Mouse (Mus musculus) embryonic facial prominence, embryonic 14.5 days (tissue): ENCODE results near the gene Klk11. TPM values are rescaled to one million over a fixed set of nuclear protein-coding genes. Genes with fewer than 3 reads are reported as not detected.

Experiments
- ATAC-seq: fragments of 200-750 bp; cut with Nextera tagmentation; 2 replicates; pipeline ENCODE4 v1.8.0; 2017; ENCODE audit warnings: low read depth, moderate number of reproducible peaks, moderate TSS enrichment
- DNase-seq: peaks from one replicate; pipeline ENCODE4 v3.0.0-alpha.2; 2015; ENCODE audit warnings: low spot score
- H3K27ac ChIP-seq: fragments of 300-500 bp; sonication (generic); replicated peaks from 2 replicates; pipeline ENCODE4 v1.5.1; 2014; ENCODE audit warnings: low read depth, mild to moderate bottlenecking, low read length, moderate library complexity
- H3K27me3 ChIP-seq: fragments of 300-500 bp; sonication (generic); replicated peaks from 2 replicates; pipeline ENCODE4 v1.6.1; 2014; ENCODE audit warnings: low read length; ENCODE audit not compliant: control insufficient read depth, insufficient read depth
- H3K36me3 ChIP-seq: fragments of 300-500 bp; sonication (generic); 2 replicates; pipeline ENCODE4 v1.6.1; 2014; ENCODE audit warnings: low read length, mixed read lengths; ENCODE audit not compliant: control insufficient read depth, insufficient read depth
- H3K4me1 ChIP-seq: fragments of 300-500 bp; sonication (generic); 2 replicates; pipeline ENCODE4 v1.6.1; 2014; ENCODE audit warnings: antibody characterized with exemption, low read length; ENCODE audit not compliant: control insufficient read depth, insufficient read depth
- H3K4me2 ChIP-seq: fragments of 300-500 bp; sonication (generic); 2 replicates; pipeline ENCODE4 v1.6.1; 2014; ENCODE audit warnings: low read depth, mild to moderate bottlenecking, low read length, moderate library complexity, mixed read lengths
- H3K4me3 ChIP-seq: fragments of 300-500 bp; sonication (generic); 2 replicates; pipeline ENCODE4 v1.5.1; 2014; ENCODE audit warnings: low read depth, mild to moderate bottlenecking, low read length
- H3K9ac ChIP-seq: fragments of 300-500 bp; sonication (generic); 2 replicates; pipeline ENCODE4 v1.6.1; 2014; ENCODE audit warnings: low read depth, mild to moderate bottlenecking, low read length, moderate library complexity, mixed read lengths
- H3K9me3 ChIP-seq: fragments of 300-500 bp; sonication (generic); 2 replicates; pipeline ENCODE4 v1.6.1; 2016; ENCODE audit warnings: low read length; ENCODE audit not compliant: control insufficient read depth
- WGBS: fragments of 180-500 bp; shearing (Covaris S2); extraction: QIAGEN DNeasy Blood & Tissue Kit; methylation state at CpG from one replicate; pipeline ENCODE4 v1.1.7; 2014; 5-methylcytosine and 5-hydroxymethylcytosine counted together
- polyA plus RNA-seq: library from polyadenylated mRNA; unstranded; fragments of >200 nt; fragmentation: Nextera tagmentation; extraction: Ambion mirVana; gene quantifications from 2 replicates; pipeline ENCODE4 v1.2.1, GENCODE M21; 2014

Gene Klk11
- 3.2 and 5.3 TPM in 2 replicates for polyA plus RNA-seq

DNA sequence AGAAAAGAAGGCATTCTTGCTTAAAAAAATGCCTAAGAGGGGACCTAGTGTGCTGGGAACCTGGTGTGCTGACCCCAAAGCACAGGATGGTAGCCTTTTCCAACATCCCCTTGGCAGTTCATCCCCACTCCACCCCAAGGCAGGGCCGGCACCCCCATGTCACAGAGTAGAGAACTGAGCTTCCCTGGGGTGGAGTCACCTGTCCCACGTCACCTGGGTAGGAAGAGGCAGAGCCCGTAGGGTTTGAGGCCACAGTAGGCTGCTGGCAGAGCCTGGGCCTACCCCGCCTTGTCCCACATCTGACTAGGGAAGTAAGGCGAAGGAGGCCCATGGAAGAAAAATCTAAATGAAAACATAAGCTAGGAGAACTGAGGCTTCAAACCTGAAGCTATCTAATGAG lies at the start of gene Klk11:
Gene Klk11 (plus strand): TSS at position 241 of the 400 bp plus-strand sequence.
- ATAC-seq: no peak
- Histone ChIP-seq H3K9ac (no peak within 1 kb of the TSS; the same call in 1 of the 2 replicates), H3K4me2 (no peak within 1 kb of the TSS), H3K4me3 (no peak within 1 kb of the TSS), H3K27ac (peak within 1 kb of the TSS; percentile 65; the same call in 1 of the 2 replicates), H3K9me3 (no peaks in the 10 kb centered on the region), H3K27me3 (no peaks in the 10 kb centered on the region), H3K4me1 (0 out of 2 replicates have a peak, but pooled peaks cover 2% of the 10 kb centered on the region), H3K36me3 (no peaks in the 10 kb centered on the region)
- WGBS: 86% methylated on average over 5 of the region's 5 CpGs
- no peak for DNase-seq

DNA sequence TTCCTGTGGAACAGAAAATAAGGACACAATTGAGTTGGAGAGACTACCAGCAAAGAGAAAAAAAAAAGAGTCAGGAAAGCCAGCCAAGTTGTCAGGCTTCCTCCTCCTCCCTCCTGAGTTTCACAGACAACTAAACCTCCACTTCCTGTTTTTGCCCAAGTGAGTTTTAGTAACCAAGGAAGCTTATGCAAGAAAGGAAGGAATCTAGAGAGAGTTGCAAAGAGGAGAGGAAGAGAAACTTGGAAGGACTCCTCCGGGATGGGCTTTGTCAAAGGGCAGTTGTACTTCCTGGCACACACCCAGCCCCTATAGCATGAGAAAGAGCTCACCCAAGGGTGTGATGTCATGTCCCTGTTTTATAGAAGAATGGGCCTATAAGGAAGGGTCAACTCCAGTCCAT lies 26.6 kb upstream of the Klk11 start:
- Histone ChIP-seq H3K4me1 (no peaks in the 10 kb centered on the region), H3K27ac (no peak overlapping the region), H3K9me3 (no peaks in the 10 kb centered on the region), H3K9ac (no peak overlapping the region), H3K36me3 (no peaks in the 10 kb centered on the region), H3K4me2 (no peak overlapping the region), H3K27me3 (no peaks in the 10 kb centered on the region), H3K4me3 (no peak overlapping the region)
- peak; percentile 5 for DNase-seq
- WGBS: 65% methylated on average over 1 of the region's 1 CpGs
- ATAC-seq: no peak

DNA sequence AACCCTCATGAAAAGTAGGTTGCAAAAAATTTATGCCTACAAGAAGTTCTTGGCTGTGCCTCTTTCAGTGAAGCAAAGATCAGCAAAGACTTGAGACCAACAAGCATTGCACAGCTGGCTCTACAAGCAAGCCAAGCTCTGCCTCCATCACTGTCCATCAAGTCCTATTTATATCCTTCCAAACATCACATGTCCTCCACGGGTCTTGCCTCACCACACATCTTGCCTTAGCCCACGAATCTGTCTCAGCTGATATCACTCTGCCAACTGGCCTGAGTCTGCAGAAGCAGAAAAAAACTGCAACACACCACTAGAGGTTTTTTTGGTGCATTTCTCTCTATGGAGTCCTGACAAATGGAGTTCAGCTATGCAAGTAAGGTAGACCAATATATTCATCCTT lies 21.6 kb upstream of the Klk11 start:
- ATAC-seq: no peak
- DNase-seq: no peak
- Histone ChIP-seq H3K36me3 (no peaks in the 10 kb centered on the region), H3K27me3 (no peaks in the 10 kb centered on the region), H3K27ac (no peak overlapping the region), H3K4me3 (no peak overlapping the region), H3K4me1 (no peaks in the 10 kb centered on the region), H3K9ac (no peak overlapping the region), H3K9me3 (no peaks in the 10 kb centered on the region), H3K4me2 (no peak overlapping the region)
- WGBS: 70% methylated on average over 2 of the region's 2 CpGs

DNA sequence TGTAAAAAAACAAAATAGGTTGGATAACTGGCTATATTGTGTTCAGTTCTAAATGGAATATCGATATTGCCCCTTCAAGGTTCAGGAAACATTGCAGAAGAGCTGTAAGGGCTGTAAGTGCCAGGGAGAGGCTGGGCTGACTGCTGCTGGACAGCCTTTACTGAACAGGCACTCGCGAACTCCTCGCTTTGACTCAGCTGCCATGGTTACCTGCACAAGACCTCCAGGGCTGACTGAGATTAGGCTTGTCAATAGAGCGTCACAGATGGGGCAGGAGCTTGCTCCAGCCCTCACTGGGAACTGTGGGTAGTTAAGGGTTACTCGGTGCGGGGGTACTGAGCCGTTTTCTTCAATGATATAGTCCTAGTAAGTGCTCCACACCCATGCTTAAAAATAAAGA lies 7.9 kb upstream of the Klk11 start:
- no peak overlapping the region for H3K4me3 ChIP-seq
- H3K27me3 ChIP-seq: no peaks in the 10 kb centered on the region
- DNase-seq (no peak), ATAC-seq (no peak)
- WGBS: 51% methylated on average over 8 of the region's 8 CpGs
- H3K9me3 ChIP-seq: no peaks in the 10 kb centered on the region
- no peak overlapping the region for H3K4me2 ChIP-seq
- no peak overlapping the region for H3K27ac ChIP-seq
- no peaks in the 10 kb centered on the region for H3K36me3 ChIP-seq
- no peak overlapping the region for H3K9ac ChIP-seq
- H3K4me1 ChIP-seq: no peaks in the 10 kb centered on the region

DNA sequence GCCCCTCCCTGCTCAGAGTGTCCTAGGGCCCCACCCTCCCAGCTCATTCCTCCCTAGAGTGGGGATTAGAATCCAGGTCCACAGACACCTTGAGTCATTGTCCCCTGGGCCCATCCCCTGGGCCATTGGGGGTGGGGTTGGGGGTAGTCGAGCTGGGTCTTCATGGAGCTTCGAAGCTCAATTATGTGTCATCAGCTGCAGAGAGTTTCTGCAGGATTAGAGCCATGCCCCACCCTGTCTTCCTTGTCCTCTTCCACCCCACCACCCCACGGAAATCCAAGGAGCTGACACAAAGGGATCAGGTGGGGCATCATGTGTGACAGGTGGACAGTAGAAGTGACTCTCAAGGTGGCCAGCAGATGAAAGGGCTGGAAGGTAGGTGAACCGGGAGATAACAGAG lies 5.8 kb upstream of the Klk11 start, which contains the start of gene Klk12:
Gene Klk12 (plus strand): TSS at position 301 of the 400 bp plus-strand sequence.
- Histone ChIP-seq H3K4me1 (no peaks in the 10 kb centered on the region), H3K9me3 (no peaks in the 10 kb centered on the region), H3K27me3 (no peaks in the 10 kb centered on the region), H3K4me2 (no peak within 1 kb of the TSS), H3K36me3 (no peaks in the 10 kb centered on the region), H3K27ac (no peak within 1 kb of the TSS), H3K4me3 (no peak within 1 kb of the TSS), H3K9ac (no peak within 1 kb of the TSS)
- peak; percentile 12; the same call in 1 of the 2 replicates for ATAC-seq
- no peak for DNase-seq
- WGBS: 74% methylated on average over 4 of the region's 4 CpGs

DNA sequence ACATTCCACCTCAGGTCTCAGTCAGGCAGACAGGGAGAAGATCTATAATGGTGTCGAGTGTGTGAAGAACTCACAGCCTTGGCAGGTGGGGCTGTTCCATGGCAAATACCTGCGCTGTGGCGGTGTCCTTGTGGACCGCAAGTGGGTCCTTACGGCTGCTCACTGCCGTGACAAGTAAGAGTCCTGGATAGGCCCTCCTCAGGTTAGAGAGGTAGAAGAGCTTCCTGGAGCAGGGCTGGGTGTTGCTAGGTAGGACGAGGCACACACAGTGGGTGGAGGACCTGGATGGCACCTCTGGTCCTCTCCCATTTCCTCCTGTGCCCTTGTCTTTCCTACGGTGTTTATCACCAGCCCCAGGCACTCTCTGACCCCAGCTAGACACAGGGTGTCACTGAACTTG lies 4.8 kb upstream of the Klk11 start:
- no peaks in the 10 kb centered on the region for H3K27me3 ChIP-seq
- no peak overlapping the region for H3K4me2 ChIP-seq
- no peaks in the 10 kb centered on the region for H3K36me3 ChIP-seq
- H3K4me1 ChIP-seq: 0 out of 2 replicates have a peak, but pooled peaks cover under 1% of the 10 kb centered on the region
- H3K4me3 ChIP-seq: no peak overlapping the region
- WGBS: 88% methylated on average over 8 of the region's 8 CpGs
- ATAC-seq (no peak), DNase-seq (no peak)
- no peak overlapping the region for H3K9ac ChIP-seq
- no peaks in the 10 kb centered on the region for H3K9me3 ChIP-seq
- no peak overlapping the region for H3K27ac ChIP-seq

DNA sequence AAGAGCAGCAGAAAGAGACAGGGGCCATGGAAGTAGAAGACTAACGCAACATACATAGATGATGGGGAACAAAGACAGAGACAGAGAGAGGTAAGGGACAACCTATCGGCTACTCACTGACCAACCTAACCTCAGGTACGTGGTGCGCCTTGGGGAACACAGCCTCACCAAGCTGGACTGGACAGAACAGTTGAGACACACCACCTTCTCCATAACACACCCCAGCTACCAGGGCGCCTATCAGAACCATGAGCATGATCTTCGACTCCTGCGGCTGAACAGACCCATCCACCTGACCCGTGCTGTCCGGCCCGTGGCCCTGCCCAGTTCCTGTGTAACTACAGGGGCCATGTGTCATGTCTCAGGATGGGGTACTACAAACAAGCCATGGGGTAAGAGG lies 3.7 kb upstream of the Klk11 start:
- 96% methylated on average over 10 of the region's 10 CpGs for WGBS
- Histone ChIP-seq H3K9ac (no peak overlapping the region), H3K4me3 (no peak overlapping the region), H3K27ac (no peak overlapping the region), H3K4me2 (no peak overlapping the region), H3K9me3 (no peaks in the 10 kb centered on the region), H3K36me3 (no peaks in the 10 kb centered on the region), H3K4me1 (0 out of 2 replicates have a peak, but pooled peaks cover 2% of the 10 kb centered on the region), H3K27me3 (no peaks in the 10 kb centered on the region)
- DNase-seq: no peak
- no peak for ATAC-seq

DNA sequence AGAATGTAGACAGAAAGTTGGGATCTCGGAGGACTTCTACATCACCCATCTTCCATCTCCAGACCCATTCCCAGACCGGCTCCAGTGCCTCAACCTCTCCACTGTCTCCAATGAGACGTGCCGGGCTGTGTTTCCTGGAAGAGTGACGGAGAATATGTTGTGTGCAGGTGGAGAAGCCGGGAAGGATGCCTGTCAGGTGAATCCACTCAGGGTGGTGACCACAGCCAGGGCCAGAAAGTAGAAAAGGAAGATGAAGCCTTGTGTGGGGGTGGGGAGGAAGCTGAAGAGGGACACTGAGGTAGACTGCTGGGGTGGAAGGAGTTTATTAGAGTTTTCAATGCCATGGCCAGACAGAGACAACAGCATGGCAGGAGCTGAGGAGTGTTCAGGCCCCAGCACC lies 2.5 kb upstream of the Klk11 start:
- no peak overlapping the region for H3K9ac ChIP-seq
- H3K4me3 ChIP-seq: no peak overlapping the region
- no peak overlapping the region for H3K4me2 ChIP-seq
- DNase-seq (no peak), ATAC-seq (no peak)
- WGBS: 93% methylated on average over 6 of the region's 6 CpGs
- H3K27me3 ChIP-seq: no peaks in the 10 kb centered on the region
- 0 out of 2 replicates have a peak, but pooled peaks cover 2% of the 10 kb centered on the region for H3K4me1 ChIP-seq
- H3K27ac ChIP-seq: no peak overlapping the region
- H3K36me3 ChIP-seq: no peaks in the 10 kb centered on the region
- no peaks in the 10 kb centered on the region for H3K9me3 ChIP-seq

DNA sequence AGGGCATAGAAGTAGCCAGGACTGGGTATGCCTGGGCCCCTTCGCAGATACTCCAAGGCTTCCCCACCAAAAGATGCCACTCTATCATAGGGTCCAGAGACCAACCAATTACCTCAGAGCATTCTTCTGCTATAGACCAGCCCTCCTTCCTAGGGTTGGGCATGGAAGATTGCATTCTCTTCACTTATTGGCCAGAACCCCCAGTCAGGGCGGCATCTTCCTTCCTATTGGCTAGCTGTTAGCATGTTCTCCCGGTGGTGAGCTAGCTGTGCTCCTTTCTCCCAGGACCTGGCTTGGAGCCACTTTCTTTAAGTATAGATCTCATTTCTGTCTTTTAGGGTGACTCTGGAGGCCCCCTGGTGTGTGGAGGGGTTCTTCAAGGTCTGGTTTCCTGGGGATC lies 1.5 kb upstream of the Klk11 start:
- H3K9ac ChIP-seq: no peak overlapping the region
- ATAC-seq (no peak), DNase-seq (no peak)
- H3K4me1 ChIP-seq: 0 out of 2 replicates have a peak, but pooled peaks cover 2% of the 10 kb centered on the region
- whole genome bisulfite sequencing: 76% methylated on average over 3 of the region's 3 CpGs
- H3K9me3 ChIP-seq: no peaks in the 10 kb centered on the region
- H3K27me3 ChIP-seq: no peaks in the 10 kb centered on the region
- H3K27ac ChIP-seq: no peak overlapping the region
- H3K4me2 ChIP-seq: no peak overlapping the region
- H3K4me3 ChIP-seq: no peak overlapping the region
- H3K36me3 ChIP-seq: no peaks in the 10 kb centered on the region
